Mouse (Mus musculus) spleen, postnatal 14 days (tissue): Measurements from ENCODE around the gene Ptpn12.

Experiments used
- DNase-seq, 2 experiments: peaks; one replicate each; pipeline ENCODE4 v3.0.0; 2021 to 2022; ENCODE audit warnings: low spot score in 2 of 2

The Ptpn12 gene

DNA sequence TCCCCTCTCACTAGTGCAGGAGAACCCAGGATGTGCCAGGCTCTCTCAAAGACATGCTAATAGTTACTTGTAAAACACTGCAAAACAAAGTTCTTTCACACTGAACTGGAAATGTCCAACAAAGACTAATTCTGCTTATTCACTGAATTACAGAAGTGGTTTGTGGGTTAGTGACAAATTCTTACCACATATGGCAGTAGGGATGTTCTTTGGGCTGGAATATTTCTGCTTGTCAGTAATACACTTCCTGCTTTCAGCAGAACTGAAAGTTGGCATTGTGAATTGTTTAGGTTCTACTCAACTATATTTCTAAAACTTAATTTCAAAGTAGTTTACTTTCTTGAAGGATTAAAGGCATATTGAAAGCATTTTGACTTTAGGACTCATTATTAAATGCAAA lies 25.5 kb downstream of the Ptpn12 start:
- DNase-seq: no peak

- DNase-seq: no peak
Observed at GRCm38 (mm10) chr5:21017075-21017474, 38.6 kb downstream of the Ptpn12 start.

GRCm38 (mm10) chr5:21010908-21011307 lies 44.8 kb downstream of the Ptpn12 start:
- DNase-seq: no peak

- no peak for DNase-seq
Observed at GRCm38 (mm10) chr5:21002723-21003122, 53.0 kb downstream of the Ptpn12 start.

DNA sequence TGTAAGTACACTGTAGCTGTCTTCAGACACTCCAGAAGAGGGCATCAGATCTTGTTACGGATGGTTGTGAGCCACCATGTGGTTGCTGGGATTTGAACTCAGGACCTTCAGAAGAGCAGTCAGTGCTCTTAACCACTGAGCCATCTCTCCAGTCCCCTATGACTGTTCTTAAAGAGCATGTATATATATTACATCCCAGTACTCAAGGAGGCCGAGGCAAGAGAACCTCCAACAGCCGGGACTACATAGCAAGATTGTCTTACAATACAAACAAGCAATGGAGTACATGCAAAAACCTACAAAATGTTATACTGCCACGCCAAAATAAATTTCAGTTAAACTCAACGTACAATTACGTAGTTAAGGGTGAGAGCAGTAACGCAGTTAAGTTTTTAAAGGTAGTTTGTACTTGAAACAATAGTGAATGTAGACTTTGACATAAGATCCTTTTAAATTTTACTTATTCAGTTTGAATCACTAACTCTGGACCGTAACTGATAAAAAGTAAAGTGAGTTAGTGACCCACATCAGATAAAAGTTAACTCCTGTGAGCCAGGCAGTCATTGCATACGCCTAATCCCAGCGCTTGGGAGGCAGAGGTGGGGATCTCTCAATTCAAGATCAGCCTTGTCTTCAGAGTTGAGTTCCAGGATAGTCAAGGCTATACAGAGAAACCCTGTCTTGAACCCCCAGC lies 53.9 kb downstream of the Ptpn12 start:
- DNase-seq: no peak

GRCm38 (mm10) chr5:20998427-20998826 lies 57.3 kb downstream of the Ptpn12 start:
- DNase-seq: no peak

DNA sequence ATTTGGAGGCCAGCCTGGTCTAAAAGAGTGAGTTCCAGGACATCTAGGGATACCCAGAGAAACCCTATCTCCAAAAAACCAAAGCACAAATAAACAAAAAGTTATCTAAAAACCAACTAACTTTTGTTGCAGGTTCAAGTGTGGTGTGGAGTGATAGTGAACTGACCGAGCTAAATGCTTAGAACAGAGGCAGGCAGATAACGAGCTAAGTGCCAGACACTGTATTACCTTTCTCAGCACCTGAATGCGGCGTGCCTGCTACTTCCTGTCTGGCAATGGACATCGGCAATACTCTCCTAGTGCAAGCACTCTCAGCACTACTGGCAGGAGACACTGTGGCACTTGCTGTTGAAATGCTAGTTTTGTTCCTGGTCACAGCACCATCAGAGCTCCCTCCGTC lies 58.2 kb downstream of the Ptpn12 start:
- no peak for DNase-seq

DNA sequence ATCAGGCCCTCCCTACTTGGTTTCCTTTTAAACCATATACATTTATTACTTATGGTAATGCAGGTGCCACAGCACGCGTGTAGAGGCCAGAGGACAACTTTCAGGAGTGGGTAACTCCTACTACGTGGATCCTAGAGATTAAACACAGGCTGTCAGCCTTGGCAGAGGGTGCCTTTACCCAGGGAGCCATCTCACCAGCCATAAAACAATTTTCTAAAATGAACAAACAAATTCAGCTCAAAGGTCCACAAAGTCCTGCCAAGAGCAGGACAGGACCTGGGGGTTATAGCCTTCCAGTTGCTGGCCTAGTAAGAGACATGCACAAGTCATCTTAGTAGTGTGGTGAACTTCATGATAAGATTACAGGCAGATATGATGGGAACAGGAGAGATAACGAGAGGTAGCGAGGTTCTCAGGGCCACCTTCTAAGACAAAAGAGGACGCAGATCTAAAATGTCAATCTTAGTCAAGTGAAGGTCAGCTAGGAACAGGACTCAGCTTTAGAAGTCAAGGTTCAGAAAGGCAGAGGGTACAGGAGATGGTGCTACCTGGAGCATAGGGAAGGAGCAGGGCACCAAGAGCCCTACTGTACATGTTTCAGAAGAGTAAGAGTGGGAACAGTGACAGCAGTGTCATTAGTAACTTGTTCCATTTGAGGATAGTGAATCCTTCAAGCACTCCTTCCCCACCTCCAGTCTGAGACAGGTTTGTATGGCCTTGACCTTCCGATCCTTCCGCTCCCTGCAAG lies 65.5 kb downstream of the Ptpn12 start:
- no peak for DNase-seq

DNA sequence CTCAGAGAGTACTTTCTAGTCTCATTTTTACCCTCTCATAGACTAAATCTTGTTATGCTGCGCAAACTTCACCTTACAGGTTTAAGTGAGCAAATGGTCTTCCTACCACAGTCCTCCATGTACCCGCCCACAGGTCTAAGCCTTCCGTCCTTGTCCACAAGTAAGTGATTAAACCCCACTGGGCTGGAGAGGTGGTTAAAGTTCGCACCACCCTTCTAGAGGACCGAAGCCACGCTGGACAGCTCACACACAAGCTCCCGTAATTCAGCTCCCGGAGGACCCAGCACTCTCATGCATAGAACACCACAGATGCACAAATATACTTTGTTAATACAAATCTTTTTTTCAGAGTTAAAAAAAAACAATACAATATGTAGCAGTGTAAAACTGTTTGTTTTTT lies 69.4 kb downstream of the Ptpn12 start:
- DNase-seq: no peak

GRCm38 (mm10) chr5:20983505-20983904 lies 72.2 kb downstream of the Ptpn12 start:
- DNase-seq: no peak

DNA sequence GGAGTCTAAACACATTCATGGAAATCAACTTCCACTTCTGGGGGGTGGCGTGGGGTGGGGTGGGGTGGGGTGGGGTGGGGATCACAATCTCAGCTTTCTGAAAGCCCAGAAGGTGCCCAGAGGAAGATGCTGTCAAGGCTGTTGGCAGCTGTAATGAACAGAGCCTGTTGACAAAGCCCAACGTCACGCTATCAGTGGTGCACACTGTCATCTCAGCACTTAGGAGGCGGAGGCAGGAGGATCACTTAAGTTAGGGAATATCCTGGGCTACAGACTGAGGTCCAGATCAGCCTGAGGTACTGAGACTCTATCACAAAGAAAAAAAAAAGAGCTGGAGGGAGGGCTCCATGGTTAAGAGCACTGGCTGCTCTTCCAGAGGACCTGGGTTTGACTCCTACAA lies 81.0 kb downstream of the Ptpn12 start:
- DNase-seq: no peak

DNA sequence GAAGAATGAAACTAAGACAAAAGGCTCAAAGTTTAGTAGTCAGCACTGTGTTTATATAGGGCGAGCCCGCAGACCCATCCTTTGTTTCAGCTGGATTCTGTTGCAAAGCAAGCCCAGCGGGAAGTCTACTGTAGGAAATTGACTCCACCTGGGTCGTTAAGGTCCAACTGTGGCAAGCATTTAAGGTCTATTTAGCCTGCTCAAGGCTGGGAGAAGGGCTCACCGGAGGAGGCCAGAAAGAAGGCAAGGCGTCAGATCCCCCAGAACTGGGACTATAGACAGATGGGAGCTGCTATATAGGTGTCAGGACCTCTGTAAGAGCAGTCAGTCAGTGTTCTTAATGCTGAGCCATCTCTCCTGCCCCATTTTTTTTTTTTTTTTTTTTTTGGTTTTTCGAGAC lies 81.7 kb downstream of the Ptpn12 start:
- DNase-seq: no peak

DNA sequence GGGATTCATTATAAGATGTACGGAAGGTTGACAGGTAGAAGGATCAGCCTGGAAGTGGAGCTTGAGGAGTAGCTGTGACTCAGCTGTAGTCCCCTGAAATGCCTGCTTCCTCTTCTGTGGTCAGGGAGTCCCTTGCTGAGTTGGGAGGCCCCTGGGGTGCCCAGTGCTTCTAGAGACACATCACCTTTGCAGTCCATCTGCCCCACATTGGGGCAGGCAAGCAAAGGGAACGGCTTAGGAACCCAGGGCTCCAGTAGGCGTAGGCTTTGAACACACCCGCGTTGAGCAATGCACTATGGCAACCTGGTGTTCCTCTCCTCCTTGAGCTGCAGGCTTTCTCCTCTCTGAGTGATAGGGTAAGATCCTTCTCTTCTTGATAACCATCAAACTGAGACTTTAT lies 82.6 kb downstream of the Ptpn12 start:
- DNase-seq: no peak

DNA sequence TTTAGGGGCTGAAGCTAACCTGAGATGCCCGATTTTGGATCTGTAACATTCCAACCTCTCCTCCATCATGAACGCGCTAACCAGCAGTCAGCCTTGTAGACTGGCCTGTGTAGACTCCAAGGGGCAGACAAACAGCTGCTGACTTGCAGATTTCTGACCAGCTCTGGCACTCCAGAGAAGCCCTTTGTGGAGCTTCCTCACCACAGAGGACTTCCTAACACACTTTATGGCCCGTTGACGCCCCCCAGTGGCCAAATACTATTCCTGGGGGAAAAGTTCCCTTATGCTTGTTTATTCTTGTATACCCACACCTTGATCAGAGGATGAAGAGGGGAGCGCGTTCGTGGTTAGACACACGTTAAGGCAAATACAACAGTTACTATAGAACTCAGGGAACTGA lies 86.7 kb downstream of the Ptpn12 start:
- DNase-seq: peak; percentile 37 to 56

GRCm38 (mm10) chr5:20968493-20968892 lies 87.2 kb downstream of the Ptpn12 start:
- DNase-seq: no peak

GRCm38 (mm10) chr5:20967942-20968341 lies 87.8 kb downstream of the Ptpn12 start:
- DNase-seq: no peak

DNA sequence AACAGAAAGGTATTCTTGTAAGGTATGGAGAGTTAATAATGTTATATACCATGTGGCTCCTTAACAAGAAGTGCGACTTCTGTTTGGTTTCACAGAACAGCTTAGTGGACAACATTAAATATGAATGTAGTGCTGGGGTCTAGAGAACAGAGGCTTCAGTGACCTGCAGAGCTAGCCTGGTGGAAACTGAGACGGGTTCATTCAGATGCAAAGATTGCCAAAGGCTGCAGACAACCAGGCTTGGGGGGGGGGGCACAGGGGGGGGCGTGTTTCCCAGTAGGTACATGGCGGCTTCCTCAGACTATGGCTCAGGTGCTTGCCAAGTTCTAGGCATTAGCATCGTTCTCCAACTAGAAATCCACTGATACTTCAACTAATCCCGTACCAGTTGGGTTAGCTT lies 91.3 kb downstream of the Ptpn12 start:
- DNase-seq: no peak

GRCm38 (mm10) chr5:20963295-20963694 lies 92.4 kb downstream of the Ptpn12 start:
- DNase-seq: no peak

DNA sequence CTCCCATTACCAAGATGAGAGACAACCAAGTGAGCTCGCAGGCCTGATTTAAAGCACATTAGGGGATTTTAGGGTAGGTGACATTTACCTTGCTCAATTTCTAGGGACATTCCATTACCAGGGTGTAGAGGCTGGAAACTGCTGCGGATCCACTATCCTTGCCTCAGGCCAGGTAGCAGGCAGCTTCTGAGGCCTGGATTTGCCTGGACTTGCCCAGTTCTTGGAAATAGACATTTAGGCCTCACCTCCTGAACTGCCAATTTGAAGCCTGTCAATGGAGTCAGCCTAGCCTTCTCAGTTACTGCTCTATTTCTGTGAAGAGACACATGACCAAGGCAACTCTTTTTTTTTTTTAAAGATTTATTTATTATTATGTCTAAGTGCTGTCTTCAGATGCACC lies 94.8 kb downstream of the Ptpn12 start:
- DNase-seq: no peak

- no peak for DNase-seq
Observed at GRCm38 (mm10) chr5:20956298-20956697, 99.4 kb downstream of the Ptpn12 start, which contains the start of gene Rsbn1l. TSS of gene Rsbn1l (minus strand) at chr5:20956398.

GRCm38 (mm10) chr5:20955114-20955835 lies 100.4 kb downstream of the Ptpn12 start:
- DNase-seq: no peak

DNA sequence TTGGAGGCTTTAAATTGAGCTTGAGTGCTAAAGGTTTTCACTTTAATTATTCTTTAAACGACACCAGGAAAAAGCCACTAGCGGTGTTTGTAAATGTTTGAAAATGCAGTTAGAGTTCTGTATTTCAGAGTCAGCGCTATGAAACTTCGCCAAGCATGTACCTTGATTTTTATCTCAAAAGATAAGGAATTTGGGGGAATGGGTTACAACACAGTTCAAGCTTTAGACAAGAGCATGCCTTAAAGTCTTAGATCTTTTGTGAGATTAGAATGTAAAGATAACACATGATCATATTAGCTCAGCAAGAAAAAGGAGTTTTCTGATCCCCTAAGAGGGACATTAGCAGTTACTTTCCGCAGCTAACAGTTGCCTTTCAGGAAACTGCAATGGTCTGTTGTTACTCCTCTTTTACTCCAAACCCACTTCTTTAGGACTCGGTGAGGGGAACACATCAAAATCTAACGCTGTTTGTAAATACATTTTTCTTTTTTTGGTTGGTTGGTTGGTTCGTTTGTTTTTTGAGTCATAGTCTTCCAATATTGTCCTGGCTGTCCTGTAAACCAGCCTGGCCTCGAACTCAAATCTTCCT lies 103.3 kb downstream of the Ptpn12 start:
- DNase-seq: no peak
